Mouse (Mus musculus): Measurements from ENCODE around the gene Tnnt2. TPM values are rescaled to one million over a fixed set of nuclear protein-coding genes. Genes with fewer than 3 reads are reported as not detected.

Gene Tnnt2
- polyA plus RNA-seq, 1 experiment = 16.2 TPM

- Histone ChIP-seq H3K4me3 (ENCODE audit: insufficient read depth, low read length) (no peak overlapping the region), H3K27ac (ENCODE audit: insufficient read depth, low read length) (no peak overlapping the region), H3K4me1 (ENCODE audit: control insufficient read depth, insufficient read depth, low read length) (0 out of 2 replicates have a peak, but pooled peaks cover 1% of the 10 kb centered on the region)
- TF ChIP-seq POLR2A (IDR thresholded peaks at IDR 0.05; ENCODE audit: extremely low read depth, insufficient read depth, low read length) (no peak), CTCF (IDR thresholded peaks at IDR 0.05; ENCODE audit: extremely low read depth, insufficient read depth, low read length) (no peak)
Observed at GRCm38 (mm10) chr1:135891424-135892216, 55.5 kb downstream of the Tnnt2 start.

GRCm38 (mm10) chr1:135892233-135892632 lies 56.1 kb downstream of the Tnnt2 start:
- Histone ChIP-seq H3K27ac (ENCODE audit: insufficient read depth, low read length) (no peak overlapping the region), H3K4me3 (ENCODE audit: insufficient read depth, low read length) (no peak overlapping the region), H3K4me1 (ENCODE audit: control insufficient read depth, insufficient read depth, low read length) (0 out of 2 replicates have a peak, but pooled peaks cover 1% of the 10 kb centered on the region)
- TF ChIP-seq POLR2A (IDR thresholded peaks at IDR 0.05; ENCODE audit: extremely low read depth, insufficient read depth, low read length) (no peak), CTCF (IDR thresholded peaks at IDR 0.05; ENCODE audit: extremely low read depth, insufficient read depth, low read length) (no peak)

GRCm38 (mm10) chr1:135892764-135893163 lies 56.6 kb downstream of the Tnnt2 start:
- H3K4me3 ChIP-seq (ENCODE audit: insufficient read depth, low read length) = no peak overlapping the region
- TF ChIP-seq POLR2A (IDR thresholded peaks at IDR 0.05; ENCODE audit: extremely low read depth, insufficient read depth, low read length) (no peak), CTCF (IDR thresholded peaks at IDR 0.05; ENCODE audit: extremely low read depth, insufficient read depth, low read length) (no peak)
- 0 out of 2 replicates have a peak, but pooled peaks cover 1% of the 10 kb centered on the region for H3K4me1 ChIP-seq (ENCODE audit: control insufficient read depth, insufficient read depth, low read length)
- no peak overlapping the region for H3K27ac ChIP-seq (ENCODE audit: insufficient read depth, low read length)

- Histone ChIP-seq H3K4me1 (ENCODE audit: control insufficient read depth, insufficient read depth, low read length) (0 out of 2 replicates have a peak, but pooled peaks cover 1% of the 10 kb centered on the region), H3K4me3 (ENCODE audit: insufficient read depth, low read length) (no peak overlapping the region), H3K27ac (ENCODE audit: insufficient read depth, low read length) (no peak overlapping the region)
- TF ChIP-seq POLR2A (IDR thresholded peaks at IDR 0.05; ENCODE audit: extremely low read depth, insufficient read depth, low read length) = no peak
- TF ChIP-seq CTCF (IDR thresholded peaks at IDR 0.05; ENCODE audit: extremely low read depth, insufficient read depth, low read length) = no peak
Observed at GRCm38 (mm10) chr1:135893377-135893776, 57.2 kb downstream of the Tnnt2 start.

- Histone ChIP-seq H3K4me3 (ENCODE audit: insufficient read depth, low read length) (no peak overlapping the region), H3K27ac (ENCODE audit: insufficient read depth, low read length) (no peak overlapping the region)
- TF ChIP-seq CTCF (IDR thresholded peaks at IDR 0.05; ENCODE audit: extremely low read depth, insufficient read depth, low read length) = no peak
- no peak for TF ChIP-seq POLR2A (IDR thresholded peaks at IDR 0.05; ENCODE audit: extremely low read depth, insufficient read depth, low read length)
Observed at GRCm38 (mm10) chr1:135895367-135895766, 59.2 kb downstream of the Tnnt2 start.

GRCm38 (mm10) chr1:135899295-135899694 lies 63.1 kb downstream of the Tnnt2 start:
- no peak for TF ChIP-seq POLR2A (IDR thresholded peaks at IDR 0.05; ENCODE audit: extremely low read depth, insufficient read depth, low read length)
- no peak for TF ChIP-seq CTCF (IDR thresholded peaks at IDR 0.05; ENCODE audit: extremely low read depth, insufficient read depth, low read length)
- Histone ChIP-seq H3K4me3 (ENCODE audit: insufficient read depth, low read length) (no peak overlapping the region), H3K4me1 (ENCODE audit: control insufficient read depth, insufficient read depth, low read length) (no peaks in the 10 kb centered on the region), H3K27ac (ENCODE audit: insufficient read depth, low read length) (no peak overlapping the region)

More at GRCm38 (mm10) chr1:135895367-135895766, 59.2 kb downstream of the Tnnt2 start:
- H3K4me1 ChIP-seq (ENCODE audit: control insufficient read depth, insufficient read depth, low read length) = 0 out of 2 replicates have a peak, but pooled peaks cover 1% of the 10 kb centered on the region

- H3K4me3 ChIP-seq (ENCODE audit: insufficient read depth, low read length) = no peak overlapping the region
- H3K4me1 ChIP-seq (ENCODE audit: control insufficient read depth, insufficient read depth, low read length) = no peaks in the 10 kb centered on the region
- no peak for TF ChIP-seq POLR2A (IDR thresholded peaks at IDR 0.05; ENCODE audit: extremely low read depth, insufficient read depth, low read length)
- TF ChIP-seq CTCF (IDR thresholded peaks at IDR 0.05; ENCODE audit: extremely low read depth, insufficient read depth, low read length) = no peak
- H3K27ac ChIP-seq (ENCODE audit: insufficient read depth, low read length) = no peak overlapping the region
Observed at GRCm38 (mm10) chr1:135899991-135900515, 63.9 kb downstream of the Tnnt2 start.

Other genes with a start within 250 kb of the Tnnt2 start
- gene Nav1, start 229.1 kb upstream of the Tnnt2 start, polyA plus RNA-seq (2012; rRNA removed) = 35.8 and 38.8 TPM in 2 replicates
- gene Csrp1, start 116.3 kb upstream of the Tnnt2 start, polyA plus RNA-seq (2012; rRNA removed) = 346 and 369 TPM in 2 replicates
- 55.8 and 57.3 TPM in 2 replicates for gene Phlda3, start 70.2 kb upstream of the Tnnt2 start, polyA plus RNA-seq (2012; rRNA removed)
- 17.4 and 18.8 TPM in 2 replicates for gene Tnni1, start 56.9 kb upstream of the Tnnt2 start, polyA plus RNA-seq (2012; rRNA removed)
- gene Lad1, start 17.8 kb upstream of the Tnnt2 start, polyA plus RNA-seq (2012; rRNA removed) = 2.9 and 3.0 TPM in 2 replicates
- gene Pkp1, start 82.9 kb downstream of the Tnnt2 start, polyA plus RNA-seq (2012; rRNA removed) = 0.15 and 0.25 TPM in 2 replicates
- gene Igfn1, start 170.0 kb downstream of the Tnnt2 start, polyA plus RNA-seq (2012; rRNA removed) = 28.8 and 34.2 TPM in 2 replicates
- 101 TPM in 2 replicates for gene Tmem9, start 171.8 kb downstream of the Tnnt2 start, polyA plus RNA-seq (2012; rRNA removed)
- gene Ascl5, start 214.4 kb downstream of the Tnnt2 start, polyA plus RNA-seq (2012; rRNA removed) = 2.0 TPM in 2 replicates
- gene Cacna1s, start 216.4 kb downstream of the Tnnt2 start, polyA plus RNA-seq (2012; rRNA removed) = 0.89 and 0.98 TPM in 2 replicates